Mouse (Mus musculus): ENCODE data around the gene Per1.

GRCm38 (mm10) chr11:69122336-69122951 is 27.4 kb downstream of the Per1 start, which contains the start of gene 9130213A22Rik:
- TF ChIP-seq CTCF (IDR thresholded peaks at IDR 0.05; ENCODE audit: extremely low read depth, insufficient read depth, low read length), result peak; percentile 27; the same call in 1 of the 2 replicates
- TF ChIP-seq POLR2A (IDR thresholded peaks at IDR 0.05; ENCODE audit: extremely low read depth, insufficient read depth, low read length), result no peak
